Mouse (Mus musculus): ENCODE results near the gene Pvalb. TPM values are rescaled to one million over a fixed set of nuclear protein-coding genes. Genes with fewer than 3 reads are reported as not detected.

Gene Pvalb
- total RNA-seq (2014; rRNA removed) (0.33 and 0.77 TPM in 2 replicates), polyA plus RNA-seq (2015; fragmentation: Nextera tagmentation; extraction: Ambion mirVana) (1.8 and 2.8 TPM in 2 replicates)

GRCm38 (mm10) chr15:78206312-78206711 is at the start of gene Pvalb:
Pvalb (minus strand) TSS chr15:78206400.
- no peak within 1 kb of the TSS for H3K27ac ChIP-seq (ENCODE audit: low read depth, low read length)
- H3K9ac ChIP-seq, result no peak within 1 kb of the TSS
- 0 out of 2 replicates have a peak, but pooled peaks cover 4% of the 10 kb centered on the region for H3K4me1 ChIP-seq (ENCODE audit: insufficient read depth)
- DNase-seq (no peak), ATAC-seq (no peak)
- 87% methylated on average over 7 of the region's 7 CpGs for WGBS
- H3K4me3 ChIP-seq (ENCODE audit: low read depth, low read length), result no peak within 1 kb of the TSS
- H3K4me2 ChIP-seq (ENCODE audit: low read depth), result no peak within 1 kb of the TSS
- no peaks in the 10 kb centered on the region for H3K9me3 ChIP-seq (ENCODE audit: low read length)
- H3K36me3 ChIP-seq (ENCODE audit: insufficient read depth), result no peaks in the 10 kb centered on the region
- no peak for TF ChIP-seq CTCF (IDR thresholded peaks at IDR 0.05; ENCODE audit: low read depth)
- peaks cover 12% of the 10 kb centered on the region; the same call in 1 of the 2 replicates for H3K27me3 ChIP-seq (ENCODE audit: insufficient read depth, low read length)

GRCm38 (mm10) chr15:78254751-78255150 is 48.6 kb upstream of the Pvalb start:
- TF ChIP-seq CTCF (IDR thresholded peaks at IDR 0.05; ENCODE audit: low read depth), result peak; percentile 61

GRCm38 (mm10) chr15:78248410-78248809 is 42.2 kb upstream of the Pvalb start:
- TF ChIP-seq CTCF (IDR thresholded peaks at IDR 0.05; ENCODE audit: low read depth), result no peak
- WGBS, result 70% methylated on average over 3 of the region's 3 CpGs
- Histone ChIP-seq H3K4me2 (ENCODE audit: low read depth) (no peak overlapping the region), H3K36me3 (ENCODE audit: insufficient read depth) (no peaks in the 10 kb centered on the region), H3K27ac (ENCODE audit: low read depth, low read length) (no peak overlapping the region), H3K9me3 (ENCODE audit: low read length) (no peaks in the 10 kb centered on the region), H3K4me3 (ENCODE audit: low read depth, low read length) (no peak overlapping the region), H3K9ac (no peak overlapping the region), H3K4me1 (ENCODE audit: insufficient read depth) (no peaks in the 10 kb centered on the region), H3K27me3 (ENCODE audit: insufficient read depth, low read length) (no peaks in the 10 kb centered on the region)
- ATAC-seq (no peak), DNase-seq (no peak)

More at GRCm38 (mm10) chr15:78254751-78255150, 48.6 kb upstream of the Pvalb start:
- no peak overlapping the region for H3K9ac ChIP-seq
- H3K27me3 ChIP-seq (ENCODE audit: insufficient read depth, low read length), result no peaks in the 10 kb centered on the region
- peak; percentile 71 for DNase-seq
- 16% methylated on average over 20 of the region's 20 CpGs for WGBS
- no peak overlapping the region for H3K4me3 ChIP-seq (ENCODE audit: low read depth, low read length)
- H3K27ac ChIP-seq (ENCODE audit: low read depth, low read length), result no peak overlapping the region
- H3K36me3 ChIP-seq (ENCODE audit: insufficient read depth), result no peaks in the 10 kb centered on the region
- peak overlapping the region; percentile 8; the same call in 1 of the 2 replicates for H3K4me2 ChIP-seq (ENCODE audit: low read depth)
- H3K9me3 ChIP-seq (ENCODE audit: low read length), result no peaks in the 10 kb centered on the region
- no peaks in the 10 kb centered on the region for H3K4me1 ChIP-seq (ENCODE audit: insufficient read depth)
- ATAC-seq, result peak; percentile 42

- Histone ChIP-seq H3K36me3 (ENCODE audit: insufficient read depth) (no peaks in the 10 kb centered on the region), H3K9me3 (ENCODE audit: low read length) (no peaks in the 10 kb centered on the region), H3K4me2 (ENCODE audit: low read depth) (no peak overlapping the region), H3K27ac (ENCODE audit: low read depth, low read length) (no peak overlapping the region), H3K4me3 (ENCODE audit: low read depth, low read length) (no peak overlapping the region), H3K4me1 (ENCODE audit: insufficient read depth) (no peaks in the 10 kb centered on the region), H3K9ac (no peak overlapping the region), H3K27me3 (ENCODE audit: insufficient read depth, low read length) (no peaks in the 10 kb centered on the region)
- no peak for DNase-seq
- WGBS, result 53% methylated on average over 2 of the region's 2 CpGs
- ATAC-seq, result no peak
- no peak for TF ChIP-seq CTCF (IDR thresholded peaks at IDR 0.05; ENCODE audit: low read depth)
These were observed 41.5 kb upstream of the Pvalb start for GRCm38 (mm10) chr15:78247659-78248058.

- WGBS, result 82% methylated on average over 18 of the region's 18 CpGs
- TF ChIP-seq CTCF (IDR thresholded peaks at IDR 0.05; ENCODE audit: low read depth), result no peak
- ATAC-seq, result no peak
These were observed 40.2 kb upstream of the Pvalb start for GRCm38 (mm10) chr15:78246143-78247116.

GRCm38 (mm10) chr15:78244695-78245492 is 38.7 kb upstream of the Pvalb start, which contains the start of gene Ncf4:
Ncf4 (plus strand) TSS chr15:78244801.
- no peak for ATAC-seq
- no peak for DNase-seq

More at GRCm38 (mm10) chr15:78246143-78247116, 40.2 kb upstream of the Pvalb start:
- Histone ChIP-seq H3K4me3 (ENCODE audit: low read depth, low read length) (no peak overlapping the region), H3K36me3 (ENCODE audit: insufficient read depth) (no peaks in the 10 kb centered on the region), H3K9me3 (ENCODE audit: low read length) (no peaks in the 10 kb centered on the region), H3K27ac (ENCODE audit: low read depth, low read length) (no peak overlapping the region), H3K4me2 (ENCODE audit: low read depth) (no peak overlapping the region), H3K27me3 (ENCODE audit: insufficient read depth, low read length) (no peaks in the 10 kb centered on the region), H3K9ac (no peak overlapping the region), H3K4me1 (ENCODE audit: insufficient read depth) (no peaks in the 10 kb centered on the region)
- no peak for DNase-seq

More at GRCm38 (mm10) chr15:78244695-78245492, 38.7 kb upstream of the Pvalb start, which contains the start of gene Ncf4:
- H3K27me3 ChIP-seq (ENCODE audit: insufficient read depth, low read length), result no peaks in the 10 kb centered on the region
- WGBS, result 68% methylated on average over 7 of the region's 7 CpGs
- no peaks in the 10 kb centered on the region for H3K36me3 ChIP-seq (ENCODE audit: insufficient read depth)
- H3K4me1 ChIP-seq (ENCODE audit: insufficient read depth), result no peaks in the 10 kb centered on the region
- H3K27ac ChIP-seq (ENCODE audit: low read depth, low read length), result no peak within 1 kb of the TSS
- no peak for TF ChIP-seq CTCF (IDR thresholded peaks at IDR 0.05; ENCODE audit: low read depth)
- no peak within 1 kb of the TSS for H3K4me2 ChIP-seq (ENCODE audit: low read depth)
- no peak within 1 kb of the TSS for H3K9ac ChIP-seq
- H3K9me3 ChIP-seq (ENCODE audit: low read length), result no peaks in the 10 kb centered on the region
- H3K4me3 ChIP-seq (ENCODE audit: low read depth, low read length), result no peak within 1 kb of the TSS
